Mouse (Mus musculus) MEL (cell line): ENCODE measurements around the gene Retn. TPM values are rescaled to one million over a fixed set of nuclear protein-coding genes. Genes with fewer than 3 reads are reported as not detected.

Experiments used
- DNase-seq: peaks from one replicate; pipeline ENCODE4 v3.0.0; 2011; ENCODE audit warnings: low read depth, low spot score
- H3K27ac ChIP-seq: 2 replicates; pipeline ENCODE4 v1.5.1; 2012; ENCODE audit warnings: low read depth, mild to moderate bottlenecking, control low read depth, low read length, moderate library complexity; ENCODE audit not compliant: control insufficient read depth
- H3K27me3 ChIP-seq, 2 experiments: fragments of 150-350 bp in 1 of 2; sonication (generic) in 1 of 2; 2 replicates each; pipeline ENCODE4 v1.6.1; 2012; ENCODE audit warnings: low read length in 2 of 2, mild to moderate bottlenecking in 2 of 2, improper control_type of control experiment in 1 of 2, moderate library complexity in 1 of 2; ENCODE audit not compliant: insufficient read depth in 2 of 2, control insufficient read depth in 1 of 2
- H3K36me3 ChIP-seq, 2 experiments: 2 replicates each; pipeline ENCODE4 v1.6.1; 2012 to 2014; ENCODE audit warnings: low read length in 2 of 2, improper control_type of control experiment in 1 of 2, inconsistent platforms in 1 of 2, mild to moderate bottlenecking in 1 of 2; ENCODE audit not compliant: insufficient read depth in 2 of 2, control insufficient read depth in 1 of 2
- H3K4me1 ChIP-seq, 2 experiments: fragments of 150-350 bp in 1 of 2; sonication (generic) in 1 of 2; 2 replicates each; pipeline ENCODE4 v1.6.1; 2012; ENCODE audit warnings: low read length in 2 of 2, improper control_type of control experiment in 1 of 2, mild to moderate bottlenecking in 1 of 2; ENCODE audit not compliant: insufficient read depth in 2 of 2, control insufficient read depth in 1 of 2
- H3K4me3 ChIP-seq, 2 experiments: fragments of 150-350 bp in 1 of 2; sonication (generic) in 1 of 2; 2 replicates each; pipeline ENCODE4 v1.5.1; 2012; ENCODE audit warnings: low read depth in 2 of 2, low read length in 2 of 2, mild to moderate bottlenecking in 2 of 2, moderate library complexity in 2 of 2, control low read depth in 1 of 2, improper control_type of control experiment in 1 of 2; ENCODE audit not compliant: control insufficient read depth in 1 of 2, insufficient read depth in 1 of 2
- H3K79me2 ChIP-seq: 2 replicates; pipeline ENCODE4 v1.6.1; 2012; ENCODE audit warnings: mild to moderate bottlenecking, low read length, moderate library complexity; ENCODE audit not compliant: control insufficient read depth, poor library complexity, insufficient read depth
- H3K9ac ChIP-seq: 2 replicates; pipeline ENCODE4 v1.6.1; 2012; ENCODE audit warnings: low read depth, mild to moderate bottlenecking, control low read depth, low read length, moderate library complexity; ENCODE audit not compliant: control insufficient read depth, poor library complexity, severe bottlenecking
- H3K9me3 ChIP-seq: fragments of 150-350 bp; sonication (generic); replicated peaks from 2 replicates; pipeline ENCODE4 v1.6.1; 2012; ENCODE audit warnings: mild to moderate bottlenecking, low read length, improper control_type of control experiment, moderate library complexity; ENCODE audit not compliant: insufficient read depth
- CHD1 ChIP-seq: IDR thresholded peaks from 2 replicates; pipeline ENCODE4 v1.6.1; 2012; ENCODE audit warnings: low read depth, mild to moderate bottlenecking, inconsistent platforms, low read length, improper control_type of control experiment
- CHD2 ChIP-seq: IDR thresholded peaks from 2 replicates; pipeline ENCODE4 v1.6.1; 2011; ENCODE audit warnings: low read length, improper control_type of control experiment
- CTCF ChIP-seq, 3 experiments: IDR thresholded peaks in 2 of 3; conservative IDR thresholded peaks in 1 of 3; 2 replicates each; pipeline ENCODE4 v1.5.1; 2011 to 2012; ENCODE audit warnings: low read length in 3 of 3, low read depth in 2 of 3, mild to moderate bottlenecking in 2 of 3, improper control_type of control experiment in 1 of 3, inconsistent platforms in 1 of 3, mixed read lengths in 1 of 3, moderate library complexity in 1 of 3; ENCODE audit not compliant: control insufficient read depth in 1 of 3, insufficient read depth in 1 of 3, poor library complexity in 1 of 3, severe bottlenecking in 1 of 3
- E2F4 ChIP-seq: IDR thresholded peaks from 2 replicates; pipeline ENCODE4 v1.6.1; 2011; ENCODE audit warnings: low read depth, low read length, improper control_type of control experiment, borderline replicate concordance
- EP300 ChIP-seq, 2 experiments: IDR thresholded peaks; 2 replicates each; pipeline ENCODE4 v1.6.1; 2011; ENCODE audit warnings: improper control_type of control experiment in 2 of 2, low read length in 2 of 2, low read depth in 1 of 2, mild to moderate bottlenecking in 1 of 2
- ETS1 ChIP-seq: IDR thresholded peaks from 2 replicates; pipeline ENCODE4 v1.6.1; 2012; ENCODE audit warnings: low read depth, mild to moderate bottlenecking, inconsistent platforms, low read length, improper control_type of control experiment, moderate library complexity
- GABPA ChIP-seq: IDR thresholded peaks from 2 replicates; pipeline ENCODE4 v1.6.1; 2012; ENCODE audit warnings: low read depth, mild to moderate bottlenecking, inconsistent platforms, low read length, improper control_type of control experiment, moderate library complexity
- GATA1 ChIP-seq: IDR thresholded peaks from 2 replicates; pipeline ENCODE4 v1.6.1; 2011; ENCODE audit warnings: low read depth, low read length, improper control_type of control experiment
- HCFC1 ChIP-seq: IDR thresholded peaks from 2 replicates; pipeline ENCODE4 v1.6.1; 2012; ENCODE audit warnings: low read depth, mild to moderate bottlenecking, inconsistent platforms, low read length, improper control_type of control experiment, moderate library complexity
- JUND ChIP-seq: IDR thresholded peaks from 2 replicates; pipeline ENCODE4 v1.6.1; 2011; ENCODE audit warnings: low read depth, mild to moderate bottlenecking, improper control_type of control experiment, low read length
- MAFK ChIP-seq: IDR thresholded peaks from 2 replicates; pipeline ENCODE4 v1.6.1; 2011; ENCODE audit warnings: low read depth, mild to moderate bottlenecking, low read length, improper control_type of control experiment, borderline replicate concordance
- MAX ChIP-seq: IDR thresholded peaks from 2 replicates; pipeline ENCODE4 v1.6.1; 2011; ENCODE audit warnings: low read length, improper control_type of control experiment
- MAZ ChIP-seq: IDR thresholded peaks from 2 replicates; pipeline ENCODE4 v1.6.1; 2012; ENCODE audit warnings: low read depth, mild to moderate bottlenecking, inconsistent platforms, low read length, improper control_type of control experiment
- MEF2A ChIP-seq: IDR thresholded peaks from 2 replicates; pipeline ENCODE4 v1.6.1; 2014; ENCODE audit warnings: low read depth, mild to moderate bottlenecking, inconsistent platforms, low read length, improper control_type of control experiment; ENCODE audit not compliant: poor library complexity, insufficient replicate concordance, severe bottlenecking; ENCODE audit errors: extremely low read depth
- MXI1 ChIP-seq: IDR thresholded peaks from 2 replicates; pipeline ENCODE4 v1.6.1; 2011; ENCODE audit warnings: mild to moderate bottlenecking, low read depth, low read length, improper control_type of control experiment
- NELFE ChIP-seq: IDR thresholded peaks from 2 replicates; pipeline ENCODE4 v1.6.1; 2011; ENCODE audit warnings: low read depth, low read length, improper control_type of control experiment
- POLR2A ChIP-seq, 2 experiments: IDR thresholded peaks; 2 replicates each; pipeline ENCODE4 v1.6.1; 2011 to 2012; ENCODE audit warnings: low read length in 2 of 2, mild to moderate bottlenecking in 2 of 2, control low read depth in 1 of 2, improper control_type of control experiment in 1 of 2, low read depth in 1 of 2, moderate library complexity in 1 of 2; ENCODE audit not compliant: control insufficient read depth in 1 of 2, insufficient read depth in 1 of 2, poor library complexity in 1 of 2
- POLR2AphosphoS2 ChIP-seq: IDR thresholded peaks from 2 replicates; pipeline ENCODE4 v1.6.1; 2011; ENCODE audit warnings: low read length, improper control_type of control experiment
- POLR2AphosphoS5 ChIP-seq: IDR thresholded peaks from 2 replicates; pipeline ENCODE4 v1.6.1; 2012; ENCODE audit warnings: low read depth, borderline replicate concordance, mild to moderate bottlenecking, inconsistent platforms, low read length, moderate library complexity, mixed read lengths
- RAD21 ChIP-seq: IDR thresholded peaks from 2 replicates; pipeline ENCODE4 v1.6.1; 2011; ENCODE audit warnings: mild to moderate bottlenecking, low read depth, low read length, improper control_type of control experiment
- SIN3A ChIP-seq: IDR thresholded peaks from 2 replicates; pipeline ENCODE4 v1.6.1; 2012; ENCODE audit warnings: low read length, improper control_type of control experiment, inconsistent platforms
- SMC3 ChIP-seq: IDR thresholded peaks from 2 replicates; pipeline ENCODE4 v1.6.1; 2011; ENCODE audit warnings: low read depth, low read length, improper control_type of control experiment
- TAL1 ChIP-seq: IDR thresholded peaks from 2 replicates; pipeline ENCODE4 v1.6.1; 2012; ENCODE audit warnings: mild to moderate bottlenecking, inconsistent platforms, low read length, moderate library complexity, mixed read lengths
- TBP ChIP-seq: IDR thresholded peaks from 2 replicates; pipeline ENCODE4 v1.8.0; 2011; ENCODE audit warnings: low read depth, low read length, improper control_type of control experiment
- TCF12 ChIP-seq: IDR thresholded peaks from 2 replicates; pipeline ENCODE4 v1.6.1; 2014; ENCODE audit warnings: low read depth, mild to moderate bottlenecking, inconsistent platforms, low read length, improper control_type of control experiment, moderate library complexity
- UBTF ChIP-seq: IDR thresholded peaks from 2 replicates; pipeline ENCODE4 v1.6.1; 2012; ENCODE audit warnings: low read depth, mild to moderate bottlenecking, inconsistent platforms, low read length, improper control_type of control experiment, moderate library complexity, borderline replicate concordance; ENCODE audit not compliant: insufficient read depth
- USF1 ChIP-seq: IDR thresholded peaks from 2 replicates; pipeline ENCODE4 v1.6.1; 2014; ENCODE audit warnings: low read depth, mild to moderate bottlenecking, inconsistent platforms, low read length, improper control_type of control experiment, moderate library complexity
- USF2 ChIP-seq, 2 experiments: IDR thresholded peaks; 2 replicates each; pipeline ENCODE4 v1.6.1; 2011 to 2012; ENCODE audit warnings: improper control_type of control experiment in 2 of 2, low read length in 2 of 2, borderline replicate concordance in 1 of 2, inconsistent platforms in 1 of 2, low read depth in 1 of 2, mild to moderate bottlenecking in 1 of 2; ENCODE audit not compliant: insufficient read depth in 1 of 2
- ZC3H11A ChIP-seq: IDR thresholded peaks from 2 replicates; pipeline ENCODE4 v1.6.1; 2012; ENCODE audit warnings: low read depth, mild to moderate bottlenecking, inconsistent platforms, low read length, improper control_type of control experiment
- ZKSCAN1 ChIP-seq: IDR thresholded peaks from 2 replicates; pipeline ENCODE4 v1.6.1; 2012; ENCODE audit warnings: low read depth, mild to moderate bottlenecking, inconsistent platforms, low read length, improper control_type of control experiment, moderate library complexity
- ZNF384 ChIP-seq: IDR thresholded peaks from 2 replicates; pipeline ENCODE4 v1.6.1; 2012; ENCODE audit warnings: low read depth, mild to moderate bottlenecking, inconsistent platforms, low read length, improper control_type of control experiment
- polyA plus RNA-seq, 2 experiments: library from polyadenylated mRNA; stranded (reverse) in 1 of 2; unstranded in 1 of 2; fragments of >175 nt in 1 of 2; fragments of >200 nt in 1 of 2; gene quantifications; 2 replicates each; pipeline versions ENCODE4 v1.2.1 to v1.2.4; 2012; ENCODE audit warnings: low replicate concordance in 2 of 2, low read depth in 1 of 2; ENCODE audit not compliant: insufficient read length in 2 of 2, insufficient read depth in 1 of 2, missing spikeins in 1 of 2
- total RNA-seq: library from RNA; depleted of rRNA; stranded (reverse); fragments of 300-350 nt; gene quantifications from 2 replicates; pipeline ENCODE4 v1.2.3, GENCODE M21; 2012

Retn gene
- total and polyA plus RNA-seq, 3 experiments: 0.23 to 1.1 TPM; not detected in 1

GRCm38 (mm10) chr8:3671980-3672491 lies 16.5 kb downstream of the Retn start, which contains the start of gene Fcor:
Gene Fcor, minus strand, starts transcription at chr8:3672362.
- H3K27ac ChIP-seq: no peak within 1 kb of the TSS
- H3K9me3 ChIP-seq: no peaks in the 10 kb centered on the region
- 0 out of 4 replicates have a peak, but pooled peaks cover 0 to 1% of the 10 kb centered on the region in 2 experiments for H3K27me3 ChIP-seq
- no peak for TF ChIP-seq E2F4
- no peak for TF ChIP-seq MAFK
- no peak for TF ChIP-seq POLR2AphosphoS5
- no peak for TF ChIP-seq MAX
- no peak for TF ChIP-seq ETS1
- TF ChIP-seq RAD21: peak; percentile 92
- no peak for TF ChIP-seq CHD2
- TF ChIP-seq MAZ: no peak
- TF ChIP-seq UBTF: no peak
- TF ChIP-seq MEF2A: no peak
- no peak for TF ChIP-seq EP300 (IDR thresholded peaks at IDR 0.05; ENCODE audit: low read depth in 1 of 2, low read length in 2 of 2)
- no peak for TF ChIP-seq CHD1
- TF ChIP-seq GATA1: no peak
- TF ChIP-seq NELFE: no peak
- TF ChIP-seq USF2 (IDR thresholded peaks at IDR 0.05; ENCODE audit: borderline replicate concordance in 1 of 2, insufficient read depth in 1 of 2, low read depth in 1 of 2, low read length in 2 of 2): no peak
- TF ChIP-seq CTCF (IDR thresholded peaks at IDR 0.05 in 2 of 3, conservative IDR thresholded peaks at IDR 0.05 in 1 of 3; ENCODE audit: control insufficient read depth in 1 of 3, insufficient read depth in 1 of 3, low read depth in 2 of 3, low read length in 3 of 3, poor library complexity in 1 of 3, severe bottlenecking in 1 of 3): peak; percentile 88 to 94 (median 92)
- TF ChIP-seq TCF12: no peak
- TF ChIP-seq TBP: 0 out of 2 replicates have a peak, but pooled peaks have one; percentile 21
- TF ChIP-seq SIN3A: no peak; the same call in 1 of the 2 replicates
- TF ChIP-seq GABPA: no peak
- no peak for TF ChIP-seq USF1
- TF ChIP-seq ZC3H11A: peak; percentile 83
- TF ChIP-seq JUND: no peak
- no peak for TF ChIP-seq POLR2A (IDR thresholded peaks at IDR 0.05; ENCODE audit: control insufficient read depth in 1 of 2, insufficient read depth in 1 of 2, low read depth in 1 of 2, low read length in 2 of 2, poor library complexity in 1 of 2)
- no peak for TF ChIP-seq TAL1
- TF ChIP-seq MXI1: no peak
- peak; percentile 94 for TF ChIP-seq SMC3
- no peak for TF ChIP-seq ZKSCAN1
- no peak for TF ChIP-seq HCFC1
- TF ChIP-seq POLR2AphosphoS2: no peak
- TF ChIP-seq ZNF384: no peak
- TF ChIP-seq, all 39 proteins: peak for 5
- Histone ChIP-seq H3K36me3 (peaks cover 0 to 4% of the 10 kb centered on the region in 2 experiments; a peak in 2 of 4 replicates), H3K79me2 (peaks cover 7% of the 10 kb centered on the region), H3K4me1 (peaks cover 0 to 6% of the 10 kb centered on the region in 2 experiments; a peak in 2 of 4 replicates), H3K4me3 (peak within 1 kb of the TSS; percentile 57 to 60), H3K9ac (peak within 1 kb of the TSS; percentile 46)
- peak; percentile 81 for DNase-seq
